ENCODE assay signal across 8 mouse cellular contexts in the genomic region with DNA sequence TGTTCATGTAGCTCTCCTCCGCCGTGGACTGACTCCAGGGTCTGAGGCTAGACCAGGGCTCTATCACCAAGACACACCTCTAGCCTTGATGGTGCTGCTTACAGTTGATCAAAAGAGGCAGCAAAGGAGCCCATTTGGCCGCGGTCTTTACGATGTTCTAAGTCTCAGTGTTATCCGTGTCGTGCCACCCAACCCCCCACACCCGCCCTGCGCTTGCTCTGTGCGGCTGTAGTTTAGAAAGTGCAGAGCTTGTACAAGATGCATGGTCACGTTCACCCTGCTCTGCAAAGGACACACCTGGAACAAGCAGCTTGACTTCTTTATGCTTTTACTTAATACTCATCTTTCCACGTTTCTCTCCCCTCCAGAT. TPM values are rescaled to one million over a fixed set of nuclear protein-coding genes. Genes with fewer than 3 reads are reported as not detected.
DNase-seq lines count a peak whose midpoint lies in the region; ATAC-seq and TF ChIP-seq lines count a peak whose summit lies in the region.

No protein-coding gene starts in this region.

- no peaks in the 10 kb centered on the region for H3K36me3 ChIP-seq in forebrain, embryonic 16.5 days (ENCODE audit: control insufficient read depth, insufficient read depth)
- peaks cover 3% of the 10 kb centered on the region; the same call in 1 of the 2 replicates for H3K36me3 ChIP-seq in liver, adult 2 months (ENCODE audit: control insufficient read depth, insufficient read depth, low read length)
- H3K36me3 ChIP-seq in neural tube, embryonic 15.5 days, result 0 out of 2 replicates have a peak, but pooled peaks cover 3% of the 10 kb centered on the region

- 0 out of 2 replicates have a peak, but pooled peaks cover 2% of the 10 kb centered on the region for H3K9me3 ChIP-seq in forebrain, embryonic 16.5 days (ENCODE audit: control insufficient read depth, low read length)
- no peaks in the 10 kb centered on the region for H3K9me3 ChIP-seq in neural tube, embryonic 15.5 days (replicated peaks)

- H3K79me2 ChIP-seq in liver, adult 2 months (ENCODE audit: control insufficient read depth, insufficient read depth, low read length), result no peaks in the 10 kb centered on the region; the same call in 1 of the 2 replicates

- H3K27ac ChIP-seq in forebrain, embryonic 16.5 days (ENCODE audit: low read length), result no peak overlapping the region
- H3K27ac ChIP-seq in liver, adult 2 months (replicated peaks; ENCODE audit: insufficient read depth, low read depth, low read length), result peak overlapping the region; percentile 80
- no peak overlapping the region for H3K27ac ChIP-seq in neural tube, embryonic 15.5 days (replicated peaks)
- no peak overlapping the region for H3K27ac ChIP-seq in cerebellum, adult 2 months (ENCODE audit: insufficient read depth, low read length)

- no peak for TF ChIP-seq POLR2A in liver, adult 2 months (IDR thresholded peaks at IDR 0.05; ENCODE audit: extremely low read depth, insufficient read depth, low read length)
- TF ChIP-seq POLR2A in cerebellum, adult 2 months (IDR thresholded peaks at IDR 0.05; ENCODE audit: borderline replicate concordance, insufficient read depth, low read length), result no peak

- H3K4me1 ChIP-seq in forebrain, embryonic 16.5 days (replicated peaks; ENCODE audit: control insufficient read depth, insufficient read depth, low read length), result no peaks in the 10 kb centered on the region
- peaks cover 8% of the 10 kb centered on the region; the same call in 1 of the 2 replicates for H3K4me1 ChIP-seq in liver, adult 2 months (ENCODE audit: control insufficient read depth, insufficient read depth, low read length)
- no peaks in the 10 kb centered on the region for H3K4me1 ChIP-seq in neural tube, embryonic 15.5 days
- H3K4me1 ChIP-seq in cerebellum, adult 2 months (ENCODE audit: control insufficient read depth, insufficient read depth, low read length), result no peaks in the 10 kb centered on the region

- TF ChIP-seq CTCF in liver, adult 2 months (IDR thresholded peaks at IDR 0.05; ENCODE audit: low read depth, low read length), result no peak
- TF ChIP-seq CTCF in cerebellum, adult 2 months (IDR thresholded peaks at IDR 0.05; ENCODE audit: borderline replicate concordance, insufficient read depth, low read depth, low read length), result no peak

- peak overlapping the region; percentile 1; the same call in 1 of the 2 replicates for H3K4me2 ChIP-seq in forebrain, embryonic 16.5 days (ENCODE audit: low read length)
- peak overlapping the region; percentile 42 for H3K4me2 ChIP-seq in neural tube, embryonic 15.5 days

- DNase-seq in adrenal gland, postnatal 14 days, result peak; percentile 53
- DNase-seq in adrenal gland, adult 2 months, result no peak
- DNase-seq in liver, adult 2 months (ENCODE audit: extremely low read depth, low read depth, low spot score), result no peak
- no peak for DNase-seq in cerebellum, adult 2 months
- no peak for DNase-seq in retina, postnatal 1 day

- no peak overlapping the region for H3K9ac ChIP-seq in forebrain, embryonic 16.5 days (replicated peaks; ENCODE audit: low read depth, low read length)
- peak overlapping the region; percentile 42 for H3K9ac ChIP-seq in liver, adult 2 months (ENCODE audit: low read depth, low read length)
- H3K9ac ChIP-seq in neural tube, embryonic 15.5 days (replicated peaks), result no peak overlapping the region

- 0 out of 2 replicates have a peak, but pooled peaks cover 2% of the 10 kb centered on the region for H3K27me3 ChIP-seq in forebrain, embryonic 16.5 days (replicated peaks; ENCODE audit: control insufficient read depth, insufficient read depth, low read length)
- H3K27me3 ChIP-seq in liver, adult 2 months (ENCODE audit: control insufficient read depth, insufficient read depth, low read length), result no peaks in the 10 kb centered on the region
- H3K27me3 ChIP-seq in neural tube, embryonic 15.5 days (replicated peaks), result no peaks in the 10 kb centered on the region
- H3K27me3 ChIP-seq in cerebellum, adult 2 months (ENCODE audit: control insufficient read depth, insufficient read depth, low read length), result no peaks in the 10 kb centered on the region; the same call in 1 of the 2 replicates

- 55% methylated on average over 12 of the region's 12 CpGs for WGBS in forebrain, embryonic 16.5 days
- 37% methylated on average over 12 of the region's 12 CpGs for WGBS in liver, adult 2 months
- WGBS in neural tube, embryonic 15.5 days, result 57% methylated on average over 12 of the region's 12 CpGs
- 64% methylated on average over 12 of the region's 12 CpGs for WGBS in cerebellum, adult 2 months

- ATAC-seq in CD4-positive, CD25-positive, alpha-beta regulatory T cell, adult 4 months, result peak; percentile 54
- ATAC-seq in forebrain, embryonic 16.5 days, result no peak
- no peak for ATAC-seq in neural tube, embryonic 15.5 days (ENCODE audit: low FRiP score)

- H3K4me3 ChIP-seq in forebrain, embryonic 16.5 days (replicated peaks; ENCODE audit: low read length), result no peak overlapping the region
- peak overlapping the region; percentile 50 for H3K4me3 ChIP-seq in liver, adult 2 months (ENCODE audit: insufficient read depth, low read depth, low read length)
- peak overlapping the region; percentile 14 for H3K4me3 ChIP-seq in neural tube, embryonic 15.5 days (replicated peaks)
- no peak overlapping the region for H3K4me3 ChIP-seq in cerebellum, adult 2 months (replicated peaks; ENCODE audit: insufficient read depth, low read depth, low read length)

RNA-seq across cellular contexts. Expression of gene Acer2, which starts 11.6 kb away (rescaled TPM):
- total RNA-seq in adrenal gland, postnatal 14 days (2021), result 40.3 and 52.8 TPM in 2 replicates
- 10 to 100 TPM; 18.5 to 18.9 TPM for total RNA-seq in adrenal gland, adult 2 months (2021)
- polyA plus RNA-seq in adrenal gland, adult 2 months (2012; rRNA removed), result 16.2 and 17.4 TPM in 2 replicates
- polyA plus RNA-seq in CD4-positive, CD25-positive, alpha-beta regulatory T cell, adult 4 months (2017; shearing (Covaris generic)), result 10 to 100 TPM in 1 of 2 experiments, 1 to 10 TPM in 1; 5.9 to 10.8 TPM
- polyA plus RNA-seq in forebrain, embryonic 16.5 days (2015; fragmentation: Nextera tagmentation; extraction: Ambion mirVana), result 10.5 and 11.7 TPM in 2 replicates
- 11.5 and 13.2 TPM in 2 replicates for total RNA-seq in liver, adult 2 months (2014; rRNA removed)
- 5.6 and 6.5 TPM in 2 replicates for polyA plus RNA-seq in liver, adult 2 months (2012; rRNA removed)
- polyA plus RNA-seq in neural tube, embryonic 15.5 days (2015; fragmentation: Nextera tagmentation; extraction: Ambion mirVana), result 18.1 and 18.7 TPM in 2 replicates
- polyA plus RNA-seq in cerebellum, adult 2 months (2012; rRNA removed), result 6.2 and 6.7 TPM in 2 replicates

RNA-seq across cellular contexts. Expression of gene Rps6, which starts 28.6 kb away (rescaled TPM):
- total RNA-seq in adrenal gland, postnatal 14 days (2021), result 834 and 975 TPM in 2 replicates
- 1,000 to 10,000 TPM in 1 of 2 experiments, 100 to 1,000 TPM in 1; 898 to 1,005 TPM for total RNA-seq in adrenal gland, adult 2 months (2021)
- 132 and 140 TPM in 2 replicates for polyA plus RNA-seq in adrenal gland, adult 2 months (2012; rRNA removed)
- polyA plus RNA-seq in CD4-positive, CD25-positive, alpha-beta regulatory T cell, adult 4 months (2017; shearing (Covaris generic)), result 1,000 to 10,000 TPM; 2,328 to 3,093 TPM
- 371 and 373 TPM in 2 replicates for polyA plus RNA-seq in forebrain, embryonic 16.5 days (2015; fragmentation: Nextera tagmentation; extraction: Ambion mirVana)
- total RNA-seq in liver, adult 2 months (2014; rRNA removed), result 380 and 503 TPM in 2 replicates
- 280 and 301 TPM in 2 replicates for polyA plus RNA-seq in liver, adult 2 months (2012; rRNA removed)
- polyA plus RNA-seq in neural tube, embryonic 15.5 days (2015; fragmentation: Nextera tagmentation; extraction: Ambion mirVana), result 338 and 471 TPM in 2 replicates
- 691 and 755 TPM in 2 replicates for polyA plus RNA-seq in cerebellum, adult 2 months (2012; rRNA removed)

Comparison
In these comparisons a context has a peak if more than half of its experiments do, and no peak if none do; other contexts are left out.
1. H3K4me3 ChIP-seq: peak in liver, adult 2 months (single experiment) and neural tube, embryonic 15.5 days (single experiment); none in forebrain, embryonic 16.5 days (single experiment) and cerebellum, adult 2 months (single experiment).